Comparison of ENCODE assay signal across 14 mouse cellular contexts in genomic region chr4:47225920-47226319, GRCm38 (mm10). TPM values are rescaled to one million over a fixed set of nuclear protein-coding genes. Genes with fewer than 3 reads are reported as not detected.
DNase-seq lines count a peak whose midpoint lies in the region; TF ChIP-seq lines count a peak whose summit lies in the region.
"Had no signal": no experiment of that assay in that cellular context is flagged by ENCODE, and none has a peak within 500 bp of the region (broad histone marks: within the 10 kb centered on the region; RNA-seq: fewer than 3 reads in every experiment).

No protein-coding gene starts in this region.

- peak overlapping the region; percentile 51; the same call in 1 of the 2 replicates for H3K27ac ChIP-seq in gastrocnemius, adult 2 months
- H3K27ac ChIP-seq: heart, embryonic 13.5 days; hindbrain, embryonic 14.5 days; limb, embryonic 15.5 days had no signal

- no peak for TF ChIP-seq CTCF in gastrocnemius, adult 2 months (IDR thresholded peaks at IDR 0.05)

- intact Hi-C loops in gastrocnemius, adult 2 months (cut with DNase I), result no loop called here
- intact Hi-C loops in gastrocnemius, postnatal 14 days (cut with DNase I; ENCODE audit: low total_unique reads), result no loop called here
- intact Hi-C loops in left cerebral cortex, postnatal 25 days (cut with DNase I), result loop anchor here (5.0 kb wide), 1 partner anchor 89 kb away; no protein-coding TSS in a partner anchor

- H3K4me3 ChIP-seq in gastrocnemius, adult 2 months, result no peak overlapping the region
- H3K4me3 ChIP-seq: heart, embryonic 13.5 days; limb, embryonic 15.5 days had no signal

- no peak for DNase-seq in gastrocnemius, adult 2 months
- no peak for DNase-seq in gastrocnemius, postnatal 14 days
- peak; percentile 76 for DNase-seq in Muller cell, postnatal 12 days (ENCODE audit: inconsistent ontology term)
- peak; percentile 68 for DNase-seq in kidney, adult 18-20 months
- DNase-seq in left cerebral cortex, postnatal 25 days (ENCODE audit: low spot score in 2 of 2), result peak; percentile 49 to 91
- no peak for DNase-seq in embryo, embryonic 11 days
- DNase-seq in urinary bladder, postnatal 10 days (ENCODE audit: low spot score), result no peak
- DNase-seq in layer of hippocampus, postnatal 10 days (ENCODE audit: low spot score in 2 of 2), result no peak
- DNase-seq: adrenal gland, postnatal 10 days; cerebellum, adult 11 months; thymus, adult 18-20 months had no signal

RNA-seq across cellular contexts. Expression of gene Col15a1, which starts 18.0 kb away (rescaled TPM):
- total RNA-seq in gastrocnemius, adult 2 months (2021), result 10 to 100 TPM; 19.5 to 37.8 TPM
- total RNA-seq in gastrocnemius, postnatal 14 days (2021), result 100 to 1,000 TPM; 212 to 288 TPM
- 1 to 10 TPM; 4.5 to 9.2 TPM for total RNA-seq in left cerebral cortex, postnatal 25 days (2021)
- total RNA-seq in layer of hippocampus, postnatal 10 days (2021), result 10 to 100 TPM; 16.0 TPM

Comparison
In these comparisons a context has a peak if more than half of its experiments do, and no peak if none do; other contexts are left out.
1. RNA of gene Col15a1, which starts 18.0 kb away (total RNA-seq): 212 to 288 TPM in gastrocnemius, postnatal 14 days; 19.5 to 37.8 TPM in gastrocnemius, adult 2 months, 16.0 TPM in layer of hippocampus, postnatal 10 days and 4.5 to 9.2 TPM in left cerebral cortex, postnatal 25 days; every median in the first group is over 4 times any median in the second.
2. DNase-seq: peak in Muller cell, postnatal 12 days (single experiment), kidney, adult 18-20 months (single experiment) and left cerebral cortex, postnatal 25 days (2 of 2); none in gastrocnemius, adult 2 months (single experiment), gastrocnemius, postnatal 14 days (single experiment), embryo, embryonic 11 days (single experiment), urinary bladder, postnatal 10 days (single experiment) and layer of hippocampus, postnatal 10 days (0 of 2).